Mouse (Mus musculus) intestine, embryonic 16.5 days (tissue): ENCODE data around the gene Gm4969. TPM values are rescaled to one million over a fixed set of nuclear protein-coding genes. Genes with fewer than 3 reads are reported as not detected.
"Not testable (repeated sequence)": the region's sequence is repeated elsewhere in the genome, so short reads cannot be mapped to it uniquely, and the experiment has no call there.

ENCODE experiments used
- ATAC-seq: fragments of 200-750 bp; cut with Nextera tagmentation; 2 replicates; pipeline ENCODE4 v1.8.0; 2017; ENCODE audit warnings: moderate TSS enrichment, moderate library complexity
- H3K27ac ChIP-seq: fragments of 300-500 bp; sonication (generic); 2 replicates; pipeline ENCODE4 v1.5.1; 2014; ENCODE audit warnings: mild to moderate bottlenecking, low read length
- H3K27me3 ChIP-seq: fragments of 300-500 bp; sonication (generic); replicated peaks from 2 replicates; pipeline ENCODE4 v1.6.1; 2014; ENCODE audit warnings: low read length, control low read depth, mixed read lengths; ENCODE audit not compliant: control insufficient read depth, insufficient read depth
- H3K36me3 ChIP-seq: fragments of 300-500 bp; sonication (generic); 2 replicates; pipeline ENCODE4 v1.6.1; 2014; ENCODE audit warnings: low read length, control low read depth; ENCODE audit not compliant: control insufficient read depth, insufficient read depth
- H3K4me1 ChIP-seq: fragments of 300-500 bp; sonication (generic); 2 replicates; pipeline ENCODE4 v1.6.1; 2014; ENCODE audit warnings: low read length, control low read depth, mixed read lengths; ENCODE audit not compliant: control insufficient read depth, insufficient read depth
- H3K4me2 ChIP-seq: fragments of 300-500 bp; sonication (generic); 2 replicates; pipeline ENCODE4 v1.6.1; 2014; ENCODE audit warnings: low read depth, low read length, control low read depth
- H3K4me3 ChIP-seq: fragments of 300-500 bp; sonication (generic); 2 replicates; pipeline ENCODE4 v1.5.1; 2014; ENCODE audit warnings: mild to moderate bottlenecking, low read length
- H3K9ac ChIP-seq: fragments of 300-500 bp; sonication (generic); 2 replicates; pipeline ENCODE4 v1.6.1; 2014; ENCODE audit warnings: low read depth, low read length
- H3K9me3 ChIP-seq: fragments of 300-500 bp; sonication (generic); 2 replicates; pipeline ENCODE4 v1.6.1; 2016; ENCODE audit warnings: low read length, control low read depth; ENCODE audit not compliant: control insufficient read depth
- WGBS: fragments of 180-500 bp; shearing (Covaris S2); extraction: QIAGEN DNeasy Blood & Tissue Kit; methylation state at CpG from one replicate; pipeline ENCODE4 v1.1.7; 2014; 5-methylcytosine and 5-hydroxymethylcytosine counted together
- polyA plus RNA-seq: library from polyadenylated mRNA; unstranded; fragments of >200 nt; fragmentation: Nextera tagmentation; extraction: Ambion mirVana; gene quantifications from 2 replicates; pipeline ENCODE4 v1.2.1, GENCODE M21; 2015

Gm4969 gene
- polyA plus RNA-seq, 1 experiment from 2014 or later: 2.1 TPM

- no peak overlapping the region for H3K9ac ChIP-seq
- H3K27ac ChIP-seq: no peak overlapping the region
- H3K27me3 ChIP-seq: peaks cover 2% of the 10 kb centered on the region; the same call in 1 of the 2 replicates
- H3K4me1 ChIP-seq: peaks cover 34% of the 10 kb centered on the region
- no peaks in the 10 kb centered on the region for H3K9me3 ChIP-seq
- no peak overlapping the region for H3K4me3 ChIP-seq
- WGBS: 64% methylated on average over 11 of the region's 11 CpGs
- no peak overlapping the region for H3K4me2 ChIP-seq
- no peak for ATAC-seq
- no peaks in the 10 kb centered on the region for H3K36me3 ChIP-seq
Observed at GRCm38 (mm10) chr7:19158601-19159000, 40.4 kb upstream of the Gm4969 start.

GRCm38 (mm10) chr7:19157160-19157800, 39.1 kb upstream of the Gm4969 start:
- H3K4me1 ChIP-seq: peaks cover 33% of the 10 kb centered on the region
- no peak overlapping the region for H3K27ac ChIP-seq
- H3K27me3 ChIP-seq: no peaks in the 10 kb centered on the region; the same call in 1 of the 2 replicates
- peak overlapping the region; percentile 34; the same call in 1 of the 2 replicates for H3K4me2 ChIP-seq
- H3K9me3 ChIP-seq: no peaks in the 10 kb centered on the region
- ATAC-seq: peak; percentile 65
- 5% methylated on average over 30 of the region's 30 CpGs for WGBS
- H3K9ac ChIP-seq: peak overlapping the region; percentile 52
- H3K4me3 ChIP-seq: peak overlapping the region; percentile 19; the same call in 1 of the 2 replicates
- no peaks in the 10 kb centered on the region for H3K36me3 ChIP-seq

DNA sequence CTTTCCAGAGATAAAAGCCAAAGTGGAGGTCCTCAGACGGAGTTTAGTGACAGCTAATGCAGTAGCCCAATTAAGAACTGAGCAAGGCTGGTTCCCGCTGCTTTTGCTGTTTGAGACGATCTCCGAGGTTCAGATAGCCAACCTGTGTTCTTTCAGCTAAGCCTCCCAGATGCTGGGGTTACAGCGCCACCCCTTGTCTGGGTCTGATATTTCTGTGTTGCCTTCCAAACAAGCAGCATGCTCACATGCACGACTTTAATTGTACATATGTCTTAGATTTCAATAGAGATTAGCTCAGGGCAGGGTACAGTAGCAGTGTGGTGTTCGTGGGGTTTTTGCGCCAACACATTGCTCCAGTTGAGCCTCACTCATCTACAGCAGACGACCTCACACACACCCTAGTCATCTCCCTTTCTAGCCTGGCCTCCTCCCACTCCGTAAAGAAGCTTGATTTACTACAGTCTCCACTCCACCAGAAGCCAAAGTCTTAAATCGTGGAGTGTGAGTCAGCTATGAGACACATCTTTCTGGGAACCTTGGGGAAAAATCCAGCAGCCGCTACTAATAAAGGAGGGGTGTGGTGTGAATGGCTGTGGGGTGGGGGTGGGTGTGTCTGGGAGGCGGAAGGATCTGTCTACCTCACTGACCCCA, 37.8 kb upstream of the Gm4969 start:
- Histone ChIP-seq H3K27me3 (no peaks in the 10 kb centered on the region; the same call in 1 of the 2 replicates), H3K4me3 (no peak overlapping the region), H3K9me3 (no peaks in the 10 kb centered on the region), H3K9ac (no peak overlapping the region), H3K4me1 (peaks cover 33% of the 10 kb centered on the region), H3K27ac (peak overlapping the region; percentile 8; the same call in 1 of the 2 replicates), H3K36me3 (peaks cover 3% of the 10 kb centered on the region; the same call in 1 of the 2 replicates), H3K4me2 (no peak overlapping the region)
- peak; percentile 60 for ATAC-seq
- WGBS: 43% methylated on average over 13 of the region's 13 CpGs

DNA sequence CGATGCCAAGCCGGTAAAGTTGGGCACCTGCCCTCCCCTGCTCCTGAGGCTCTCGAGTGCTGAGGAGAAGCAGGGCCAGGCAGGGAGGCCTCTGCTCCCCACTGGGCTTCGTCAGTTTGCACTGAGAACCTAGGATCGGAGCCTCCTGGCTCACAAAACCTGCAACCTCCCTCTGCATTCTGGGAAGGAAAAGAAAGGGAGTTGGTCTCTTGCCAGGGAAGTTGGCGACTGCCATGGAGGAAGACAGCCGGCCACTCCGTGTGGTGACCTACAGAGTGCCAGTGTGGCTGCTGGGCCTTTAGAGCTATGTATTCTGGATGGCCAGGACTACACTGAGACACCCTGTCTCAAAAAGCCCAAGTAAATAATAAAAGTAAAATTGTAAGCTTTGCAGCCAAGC, 36.6 kb upstream of the Gm4969 start:
- no peak for ATAC-seq
- WGBS: 82% methylated on average over 8 of the region's 8 CpGs
- H3K27me3 ChIP-seq: no peaks in the 10 kb centered on the region
- H3K4me2 ChIP-seq: no peak overlapping the region
- no peak overlapping the region for H3K27ac ChIP-seq
- H3K4me1 ChIP-seq: peaks cover 33% of the 10 kb centered on the region
- no peak overlapping the region for H3K9ac ChIP-seq
- H3K36me3 ChIP-seq: peaks cover 3% of the 10 kb centered on the region; the same call in 1 of the 2 replicates
- no peak overlapping the region for H3K4me3 ChIP-seq
- no peaks in the 10 kb centered on the region for H3K9me3 ChIP-seq

DNA sequence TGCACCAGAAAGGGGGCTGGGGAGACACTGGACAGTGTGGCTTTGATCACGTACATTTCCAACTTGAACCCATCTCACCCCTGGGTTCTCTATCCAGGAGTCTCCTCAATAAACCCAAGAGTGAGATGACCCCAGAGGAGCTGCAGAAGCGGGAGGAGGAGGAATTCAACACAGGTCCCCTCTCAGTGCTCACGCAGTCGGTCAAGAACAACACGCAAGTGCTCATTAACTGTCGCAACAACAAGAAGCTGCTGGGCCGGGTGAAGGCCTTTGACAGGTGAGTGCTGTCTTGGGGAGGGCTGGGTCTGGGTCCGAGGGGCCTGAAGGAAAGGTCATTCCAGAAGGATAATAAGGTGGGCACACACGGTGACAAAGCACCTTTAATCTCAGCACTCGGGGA, 33.0 kb upstream of the Gm4969 start:
- WGBS: 88% methylated on average over 10 of the region's 10 CpGs
- not testable (repeated sequence) for H3K27ac ChIP-seq, ATAC-seq, H3K4me3 ChIP-seq, H3K9ac ChIP-seq, H3K36me3 ChIP-seq, H3K27me3 ChIP-seq, H3K9me3 ChIP-seq
- 0 out of 2 replicates have a peak overlapping the region, but pooled peaks have one; percentile 74 for H3K4me2 ChIP-seq
- peaks cover 22% of the 10 kb centered on the region for H3K4me1 ChIP-seq

DNA sequence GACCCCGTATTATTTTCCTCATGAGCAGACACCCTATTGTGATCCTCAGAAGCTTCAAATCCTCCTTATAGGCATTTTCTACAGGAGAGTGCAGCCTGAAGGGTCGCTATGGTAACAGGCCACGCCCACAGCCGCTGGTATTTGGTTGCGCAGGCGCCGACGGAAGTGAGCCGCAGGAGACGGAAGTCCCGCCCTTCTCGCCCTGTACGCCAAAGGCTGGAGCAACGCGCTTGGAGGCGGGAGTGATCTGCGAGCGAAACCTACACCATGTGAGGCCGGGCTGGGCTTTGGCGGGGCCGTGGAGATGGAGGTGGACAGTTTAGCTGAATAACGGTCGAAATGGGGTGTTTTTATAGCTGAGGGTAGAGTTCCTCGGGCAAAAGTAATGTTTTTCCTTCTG, 31.5 kb upstream of the Gm4969 start, which contains the start of gene Snrpd2:
Gene Snrpd2, plus strand, starts transcription at position 97 of the 400 bp plus-strand sequence.
- Histone ChIP-seq H3K9ac (peak within 1 kb of the TSS; percentile 75), H3K36me3 (peaks cover 3% of the 10 kb centered on the region; the same call in 1 of the 2 replicates), H3K27me3 (no peaks in the 10 kb centered on the region), H3K9me3 (no peaks in the 10 kb centered on the region), H3K4me1 (peaks cover 11% of the 10 kb centered on the region), H3K27ac (peak within 1 kb of the TSS; percentile 85), H3K4me3 (peak within 1 kb of the TSS; percentile 69), H3K4me2 (peak within 1 kb of the TSS; percentile 95)
- ATAC-seq: peak; percentile 93
- WGBS: under 1% methylated on average over 24 of the region's 24 CpGs

- Histone ChIP-seq H3K27ac (peak within 1 kb of the TSS; percentile 85), H3K9me3 (no peaks in the 10 kb centered on the region), H3K4me2 (peak within 1 kb of the TSS; percentile 95), H3K4me3 (peak within 1 kb of the TSS; percentile 69), H3K36me3 (peaks cover 3% of the 10 kb centered on the region; the same call in 1 of the 2 replicates), H3K27me3 (no peaks in the 10 kb centered on the region), H3K4me1 (peaks cover 11% of the 10 kb centered on the region), H3K9ac (peak within 1 kb of the TSS; percentile 75)
- WGBS: under 1% methylated on average over 43 of the region's 43 CpGs
- ATAC-seq: peak; percentile 97
Observed at GRCm38 (mm10) chr7:19148875-19149541, 30.8 kb upstream of the Gm4969 start, which contains the start of gene Qpctl. Qpctl (minus strand) TSS chr7:19149291.

DNA sequence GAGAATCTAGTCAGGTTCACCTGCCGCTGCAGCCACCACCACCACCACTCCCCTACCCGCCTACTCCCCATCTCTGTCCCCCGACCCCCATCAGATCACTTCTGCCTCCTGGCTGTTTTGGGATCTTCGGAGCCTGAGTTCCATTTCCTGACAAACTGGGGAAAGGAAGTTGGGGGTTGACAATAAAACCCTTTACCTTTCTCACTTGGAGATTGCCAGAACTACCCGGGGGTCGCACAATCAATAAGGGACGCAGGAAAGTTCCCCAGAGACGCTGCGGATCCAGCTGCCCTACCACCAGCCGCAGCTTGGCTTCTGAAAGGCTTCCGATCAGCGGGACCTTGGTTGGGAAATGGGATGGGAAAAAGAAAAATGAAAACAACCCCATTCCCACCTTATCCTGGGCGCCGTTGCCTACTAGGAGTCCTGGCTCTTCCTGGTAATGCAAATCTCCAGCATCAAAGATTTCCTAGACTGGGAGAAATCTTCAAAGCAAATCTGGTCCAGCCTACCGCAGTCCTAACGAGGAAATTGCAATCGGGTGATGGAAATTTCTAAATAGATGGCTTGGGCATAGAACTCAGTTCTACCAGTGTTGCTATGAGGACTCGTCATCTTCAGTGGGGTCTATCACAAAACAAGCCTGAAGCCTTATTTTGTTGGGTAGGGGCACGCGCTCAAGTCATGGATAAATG, 30.2 kb upstream of the Gm4969 start:
- 10% methylated on average over 20 of the region's 20 CpGs for WGBS
- Histone ChIP-seq H3K4me2 (peak overlapping the region; percentile 95), H3K27me3 (no peaks in the 10 kb centered on the region), H3K4me1 (peaks cover 11% of the 10 kb centered on the region), H3K27ac (peak overlapping the region; percentile 85), H3K36me3 (peaks cover 3% of the 10 kb centered on the region; the same call in 1 of the 2 replicates), H3K9ac (peak overlapping the region; percentile 66), H3K9me3 (no peaks in the 10 kb centered on the region), H3K4me3 (peak overlapping the region; percentile 69)
- ATAC-seq: no peak
